In the genomic region with DNA sequence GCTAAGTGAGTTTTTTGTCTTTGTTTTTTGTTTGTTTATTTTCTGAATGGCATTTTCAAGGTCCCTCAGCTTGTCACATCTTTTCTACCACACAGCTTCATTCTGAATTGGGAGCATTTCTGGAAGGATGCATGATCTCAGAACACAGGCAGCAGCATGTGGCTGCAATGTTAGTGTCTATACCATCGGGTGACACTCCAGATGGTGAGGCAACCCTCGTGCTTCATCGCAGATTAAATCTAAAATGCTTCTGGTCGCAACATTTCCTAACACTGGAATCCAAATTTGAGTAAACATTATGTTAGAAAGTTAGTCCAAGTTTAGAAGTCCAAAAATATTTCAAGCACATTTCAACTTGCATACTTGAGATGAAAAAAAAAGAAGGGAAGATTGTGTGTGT, we compare ENCODE assay signal across 22 mouse cellular contexts.
A peak's percentile ranks its signal among the peaks of the same experiment; 100 is the strongest.
DNase-seq lines count a peak whose midpoint lies in the region; ATAC-seq and TF ChIP-seq lines count a peak whose summit lies in the region.
"Had no signal": no experiment of that assay in that cellular context is flagged by ENCODE, and none has a peak within 500 bp of the region (broad histone marks: within the 10 kb centered on the region; RNA-seq: fewer than 3 reads in every experiment).

No protein-coding gene starts in this region.

- no peaks in the 10 kb centered on the region for H3K9me3 ChIP-seq in midbrain, postnatal 0 days (ENCODE audit: low read length)
- H3K9me3 ChIP-seq: embryonic facial prominence, embryonic 15.5 days; heart, embryonic 15.5 days; hindbrain, embryonic 13.5 days; liver, embryonic 13.5 days; midbrain, embryonic 12.5 days had no signal

- H3K4me2 ChIP-seq in midbrain, postnatal 0 days (ENCODE audit: low read depth, low read length, poor library complexity, severe bottlenecking) = no peak overlapping the region
- H3K4me2 ChIP-seq: embryonic facial prominence, embryonic 15.5 days; heart, embryonic 15.5 days; hindbrain, embryonic 13.5 days; liver, embryonic 13.5 days; midbrain, embryonic 12.5 days had no signal

- H3K27me3 ChIP-seq in midbrain, postnatal 0 days (ENCODE audit: insufficient read depth, low read length) = no peaks in the 10 kb centered on the region
- H3K27me3 ChIP-seq: embryonic facial prominence, embryonic 15.5 days; heart, embryonic 15.5 days; hindbrain, embryonic 13.5 days; liver, embryonic 13.5 days; midbrain, embryonic 12.5 days had no signal

- 85% methylated on average over 4 of the region's 4 CpGs for WGBS in midbrain, postnatal 0 days

- H3K4me3 ChIP-seq in midbrain, postnatal 0 days (ENCODE audit: low read depth, low read length) = no peak overlapping the region
- H3K4me3 ChIP-seq: embryonic facial prominence, embryonic 15.5 days; gastrocnemius, adult 2 months; heart, embryonic 15.5 days; hindbrain, embryonic 13.5 days; liver, embryonic 13.5 days; midbrain, embryonic 12.5 days had no signal

- no peaks in the 10 kb centered on the region for H3K36me3 ChIP-seq in midbrain, postnatal 0 days (ENCODE audit: insufficient read depth, low read length)
- H3K36me3 ChIP-seq: embryonic facial prominence, embryonic 15.5 days; heart, embryonic 15.5 days; hindbrain, embryonic 13.5 days; liver, embryonic 13.5 days; midbrain, embryonic 12.5 days had no signal

- peak; percentile 4 to 73 for DNase-seq in left cerebral cortex, postnatal 25 days (ENCODE audit: low spot score in 2 of 2)
- DNase-seq in left cerebral cortex, adult 11 months (ENCODE audit: low spot score) = no peak
- peak; percentile 16 to 24 for DNase-seq in right cerebral cortex, adult 2 months (ENCODE audit: low spot score in 2 of 2)
- no peak for DNase-seq in right cerebral cortex, postnatal 14 days
- DNase-seq in frontal cortex, adult 2 months (ENCODE audit: extremely low spot score in 1 of 2, low spot score in 1 of 2) = peak; percentile 3 to 51
- DNase-seq in neural tube, embryonic 10.5 days (ENCODE audit: extremely low spot score, low spot score) = no peak
- DNase-seq in midbrain, postnatal 0 days (ENCODE audit: low spot score) = no peak
- DNase-seq: adrenal gland, adult 8-10 months; B cell, adult 2 months; cerebellum, adult 9-10 months; gastrocnemius, adult 2 months; heart, postnatal 36 days; kidney, adult 18-20 months; kidney, postnatal 4 days; layer of hippocampus, adult 9-11 months; liver, embryonic 13.5 days; lung, postnatal 10 days had no signal

- H3K9ac ChIP-seq in midbrain, postnatal 0 days (replicated peaks; ENCODE audit: low read length, poor library complexity, severe bottlenecking) = no peak overlapping the region
- H3K9ac ChIP-seq: embryonic facial prominence, embryonic 15.5 days; heart, embryonic 15.5 days; hindbrain, embryonic 13.5 days; liver, embryonic 13.5 days; midbrain, embryonic 12.5 days had no signal

- H3K4me1 ChIP-seq in midbrain, postnatal 0 days (ENCODE audit: insufficient read depth, low read length) = no peaks in the 10 kb centered on the region
- H3K4me1 ChIP-seq: embryonic facial prominence, embryonic 15.5 days; heart, embryonic 15.5 days; hindbrain, embryonic 13.5 days; liver, embryonic 13.5 days; midbrain, embryonic 12.5 days had no signal

- no peak overlapping the region for H3K27ac ChIP-seq in midbrain, postnatal 0 days (ENCODE audit: low read depth, low read length)
- H3K27ac ChIP-seq: embryonic facial prominence, embryonic 15.5 days; gastrocnemius, adult 2 months; heart, embryonic 15.5 days; hindbrain, embryonic 13.5 days; liver, embryonic 13.5 days; midbrain, embryonic 12.5 days had no signal

- intact Hi-C loops in left cerebral cortex, postnatal 25 days (cut with DNase I) = no loop called here

- no peak for TF ChIP-seq CTCF in midbrain, postnatal 0 days (IDR thresholded peaks at IDR 0.05)

- ATAC-seq in midbrain, postnatal 0 days (ENCODE audit: low FRiP score) = no peak
- ATAC-seq: activated CD4-positive, CD25-positive, alpha-beta regulatory T cell, adult 4 months had no signal

Comparison
In these comparisons a context has a peak if more than half of its experiments do, and no peak if none do; other contexts are left out.
1. DNase-seq: peak in left cerebral cortex, postnatal 25 days (2 of 2), right cerebral cortex, adult 2 months (2 of 2) and frontal cortex, adult 2 months (2 of 2); none in left cerebral cortex, adult 11 months (single experiment), right cerebral cortex, postnatal 14 days (single experiment), neural tube, embryonic 10.5 days (single experiment) and midbrain, postnatal 0 days (single experiment).